Mouse (Mus musculus): Measurements from ENCODE around the gene Nrm. TPM values are rescaled to one million over a fixed set of nuclear protein-coding genes. Genes with fewer than 3 reads are reported as not detected.

Gene Nrm
- 18.2 and 20.3 TPM in 2 replicates for polyA plus RNA-seq (2014; fragmentation: Nextera tagmentation; extraction: Ambion mirVana)

DNA sequence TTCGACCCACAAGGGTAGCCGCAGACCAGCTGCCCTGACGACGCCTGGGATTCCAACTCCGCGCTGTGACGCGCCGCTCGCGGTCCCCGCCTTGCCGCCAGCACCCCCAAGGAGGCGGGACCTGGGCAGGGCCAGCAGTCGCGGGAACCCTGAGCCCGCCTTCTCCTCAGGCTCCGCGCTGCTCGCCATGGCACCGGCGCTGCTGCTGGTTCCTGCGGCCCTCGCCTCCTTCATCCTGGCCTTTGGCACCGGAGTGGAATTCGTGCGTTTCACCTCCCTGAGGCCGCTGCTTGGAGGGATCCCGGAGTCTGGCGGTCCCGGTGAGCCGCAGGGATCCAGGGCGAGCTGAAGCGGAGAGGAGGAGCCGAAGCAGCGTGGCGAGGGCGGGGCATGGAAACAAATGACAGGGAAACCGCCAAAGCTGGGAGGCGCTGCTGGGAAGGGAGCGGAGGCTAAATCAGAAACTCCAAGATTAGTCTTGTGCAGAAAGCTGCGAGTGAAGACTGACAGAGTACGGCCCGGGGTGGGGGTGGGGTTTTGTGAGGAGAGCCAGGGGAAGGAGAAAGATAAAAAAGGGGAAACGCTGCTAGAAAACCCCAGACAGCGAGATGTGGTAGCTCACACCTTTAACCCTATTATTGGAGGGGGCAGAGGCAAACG is at the start of gene Nrm:
Gene Nrm (plus strand): TSS at position 121 of the 660 bp plus-strand sequence.
- peaks cover 25% of the 10 kb centered on the region for H3K36me3 ChIP-seq (replicated peaks; ENCODE audit: control insufficient read depth, insufficient read depth)
- H3K9ac ChIP-seq, result peak within 1 kb of the TSS; percentile 82
- WGBS, result under 1% methylated on average over 47 of the region's 47 CpGs
- H3K4me1 ChIP-seq (replicated peaks; ENCODE audit: control insufficient read depth, insufficient read depth, low read length), result peaks cover 20% of the 10 kb centered on the region
- DNase-seq (ENCODE audit: low spot score) (peak; percentile 84), ATAC-seq (ENCODE audit: low FRiP score) (peak; percentile 89)
- H3K27me3 ChIP-seq (ENCODE audit: control insufficient read depth, insufficient read depth, low read length), result no peaks in the 10 kb centered on the region
- peak within 1 kb of the TSS; percentile 96 for H3K27ac ChIP-seq
- peak within 1 kb of the TSS; percentile 55 for H3K4me2 ChIP-seq (replicated peaks)
- peak within 1 kb of the TSS; percentile 72 for H3K4me3 ChIP-seq (replicated peaks; ENCODE audit: low read length)
- no peaks in the 10 kb centered on the region for H3K9me3 ChIP-seq (ENCODE audit: control insufficient read depth, low read length)

DNA sequence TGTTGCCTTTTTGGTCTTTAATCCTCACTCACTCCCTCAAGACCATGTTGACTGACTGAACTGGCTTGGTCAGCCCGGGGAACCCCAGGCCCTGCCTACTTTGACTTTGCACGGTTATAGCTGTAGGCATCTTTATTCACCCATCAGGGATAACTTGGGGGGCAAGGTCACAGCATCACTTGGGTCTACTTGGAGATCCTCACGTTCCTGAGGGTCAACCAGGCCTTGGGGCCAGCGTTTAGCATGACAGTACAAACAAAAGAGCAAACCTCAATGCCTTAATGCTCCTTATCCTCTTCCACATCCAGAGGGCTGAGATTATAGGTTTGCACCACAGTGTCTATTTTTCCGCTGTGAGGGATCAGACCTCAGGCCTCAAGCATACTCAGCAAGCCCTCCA is 48.8 kb upstream of the Nrm start:
- no peak overlapping the region for H3K27ac ChIP-seq
- 77% methylated on average over 5 of the region's 5 CpGs for WGBS

DNA sequence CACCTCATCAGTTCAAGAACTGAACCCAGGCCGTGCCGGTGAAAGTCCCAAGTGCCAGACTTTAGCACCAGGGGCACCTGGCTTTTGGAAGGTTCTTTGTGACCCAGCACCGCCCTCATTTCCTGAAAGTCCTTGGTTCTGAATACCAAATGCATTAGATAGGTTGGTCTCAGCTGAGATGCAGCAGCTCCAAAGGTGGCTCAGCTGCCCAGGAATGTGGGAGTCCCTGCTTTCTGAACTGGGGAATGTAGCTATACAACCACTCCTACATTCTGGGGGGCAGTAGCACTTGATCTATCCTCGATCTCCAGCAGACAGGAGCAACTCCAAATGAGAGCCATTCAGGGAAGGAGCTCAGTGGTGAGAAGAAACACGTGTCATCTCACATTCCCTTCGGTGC is 48.4 kb upstream of the Nrm start:
- no peak overlapping the region for H3K27ac ChIP-seq
- H3K4me3 ChIP-seq (replicated peaks; ENCODE audit: low read length), result no peak overlapping the region
- no peaks in the 10 kb centered on the region for H3K9me3 ChIP-seq (ENCODE audit: control insufficient read depth, low read length)
- H3K27me3 ChIP-seq (ENCODE audit: control insufficient read depth, insufficient read depth, low read length), result no peaks in the 10 kb centered on the region
- no peak overlapping the region for H3K9ac ChIP-seq
- DNase-seq (ENCODE audit: low spot score) (no peak), ATAC-seq (ENCODE audit: low FRiP score) (no peak)
- no peaks in the 10 kb centered on the region for H3K4me1 ChIP-seq (replicated peaks; ENCODE audit: control insufficient read depth, insufficient read depth, low read length)
- no peaks in the 10 kb centered on the region for H3K36me3 ChIP-seq (replicated peaks; ENCODE audit: control insufficient read depth, insufficient read depth)
- H3K4me2 ChIP-seq (replicated peaks), result no peak overlapping the region
- 72% methylated on average over 6 of the region's 6 CpGs for WGBS

More for the DNA sequence above, 48.8 kb upstream of the Nrm start:
- DNase-seq (ENCODE audit: low spot score) (no peak), ATAC-seq (ENCODE audit: low FRiP score) (no peak)
- Histone ChIP-seq H3K4me3 (replicated peaks; ENCODE audit: low read length) (no peak overlapping the region), H3K9me3 (ENCODE audit: control insufficient read depth, low read length) (no peaks in the 10 kb centered on the region), H3K27me3 (ENCODE audit: control insufficient read depth, insufficient read depth, low read length) (no peaks in the 10 kb centered on the region), H3K9ac (no peak overlapping the region), H3K4me1 (replicated peaks; ENCODE audit: control insufficient read depth, insufficient read depth, low read length) (no peaks in the 10 kb centered on the region), H3K36me3 (replicated peaks; ENCODE audit: control insufficient read depth, insufficient read depth) (no peaks in the 10 kb centered on the region), H3K4me2 (replicated peaks) (no peak overlapping the region)

DNA sequence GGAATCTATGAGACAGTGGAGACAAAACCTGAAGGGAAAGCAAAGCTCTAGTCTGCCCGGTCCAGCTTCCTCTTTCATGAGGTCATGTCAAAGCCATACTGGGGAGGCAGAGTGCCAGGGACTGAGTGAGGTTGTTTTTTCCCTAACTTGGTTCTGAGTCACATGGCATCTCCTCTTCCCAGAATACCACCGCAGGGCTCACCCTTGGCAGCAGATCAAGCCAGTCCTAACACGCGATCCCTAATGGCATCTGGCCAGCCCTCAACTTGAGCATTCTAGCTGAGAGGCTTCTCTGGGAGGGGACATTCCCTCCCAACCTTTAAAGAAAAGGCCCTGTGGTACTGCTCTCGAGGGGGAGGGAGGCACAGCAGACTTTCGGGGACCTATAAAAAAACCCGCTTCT is 47.9 kb upstream of the Nrm start:
- Histone ChIP-seq H3K9me3 (ENCODE audit: control insufficient read depth, low read length) (no peaks in the 10 kb centered on the region), H3K4me1 (replicated peaks; ENCODE audit: control insufficient read depth, insufficient read depth, low read length) (no peaks in the 10 kb centered on the region), H3K27me3 (ENCODE audit: control insufficient read depth, insufficient read depth, low read length) (no peaks in the 10 kb centered on the region), H3K9ac (no peak overlapping the region), H3K27ac (no peak overlapping the region), H3K4me2 (replicated peaks) (no peak overlapping the region), H3K36me3 (replicated peaks; ENCODE audit: control insufficient read depth, insufficient read depth) (no peaks in the 10 kb centered on the region), H3K4me3 (replicated peaks; ENCODE audit: low read length) (no peak overlapping the region)
- peak; percentile 70 for DNase-seq (ENCODE audit: low spot score)
- peak; percentile 57; the same call in 1 of the 2 replicates for ATAC-seq (ENCODE audit: low FRiP score)
- 51% methylated on average over 7 of the region's 7 CpGs for WGBS

GRCm38 (mm10) chr17:35813653-35814052 is 47.5 kb upstream of the Nrm start:
- ATAC-seq (ENCODE audit: low FRiP score), result no peak
- DNase-seq (ENCODE audit: low spot score), result no peak
- Histone ChIP-seq H3K27me3 (ENCODE audit: control insufficient read depth, insufficient read depth, low read length) (no peaks in the 10 kb centered on the region), H3K9ac (no peak overlapping the region), H3K4me1 (replicated peaks; ENCODE audit: control insufficient read depth, insufficient read depth, low read length) (no peaks in the 10 kb centered on the region), H3K4me2 (replicated peaks) (no peak overlapping the region), H3K27ac (no peak overlapping the region), H3K4me3 (replicated peaks; ENCODE audit: low read length) (no peak overlapping the region), H3K9me3 (ENCODE audit: control insufficient read depth, low read length) (no peaks in the 10 kb centered on the region), H3K36me3 (replicated peaks; ENCODE audit: control insufficient read depth, insufficient read depth) (no peaks in the 10 kb centered on the region)
- WGBS, result 80% methylated on average over 7 of the region's 7 CpGs

DNA sequence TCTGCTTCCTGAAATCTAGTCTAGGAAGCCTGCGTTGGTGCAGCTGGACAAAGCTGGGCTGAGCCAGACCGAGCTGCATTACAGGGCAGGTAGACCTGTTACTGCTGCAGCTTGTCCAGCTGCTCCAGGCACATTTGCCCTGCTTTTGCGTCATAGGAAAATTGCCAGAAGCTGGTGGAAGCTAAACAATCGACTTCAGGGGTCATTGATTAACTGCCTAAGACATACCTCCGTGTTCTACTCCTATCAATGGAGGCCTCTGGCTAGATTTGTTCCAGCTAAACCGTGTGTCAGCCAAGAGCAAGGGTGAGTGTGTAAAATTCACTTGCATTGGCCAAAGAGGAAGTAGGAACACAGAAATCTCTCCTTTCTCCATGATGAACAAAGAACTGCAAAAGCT is 46.4 kb upstream of the Nrm start:
- 65% methylated on average over 6 of the region's 6 CpGs for WGBS
- H3K36me3 ChIP-seq (replicated peaks; ENCODE audit: control insufficient read depth, insufficient read depth), result no peaks in the 10 kb centered on the region
- no peak overlapping the region for H3K9ac ChIP-seq
- H3K4me1 ChIP-seq (replicated peaks; ENCODE audit: control insufficient read depth, insufficient read depth, low read length), result no peaks in the 10 kb centered on the region
- no peak overlapping the region for H3K4me3 ChIP-seq (replicated peaks; ENCODE audit: low read length)
- DNase-seq (ENCODE audit: low spot score) (no peak), ATAC-seq (ENCODE audit: low FRiP score) (no peak)
- H3K27ac ChIP-seq, result no peak overlapping the region
- peaks cover 5% of the 10 kb centered on the region for H3K27me3 ChIP-seq (ENCODE audit: control insufficient read depth, insufficient read depth, low read length)
- no peak overlapping the region for H3K4me2 ChIP-seq (replicated peaks)
- H3K9me3 ChIP-seq (ENCODE audit: control insufficient read depth, low read length), result no peaks in the 10 kb centered on the region

DNA sequence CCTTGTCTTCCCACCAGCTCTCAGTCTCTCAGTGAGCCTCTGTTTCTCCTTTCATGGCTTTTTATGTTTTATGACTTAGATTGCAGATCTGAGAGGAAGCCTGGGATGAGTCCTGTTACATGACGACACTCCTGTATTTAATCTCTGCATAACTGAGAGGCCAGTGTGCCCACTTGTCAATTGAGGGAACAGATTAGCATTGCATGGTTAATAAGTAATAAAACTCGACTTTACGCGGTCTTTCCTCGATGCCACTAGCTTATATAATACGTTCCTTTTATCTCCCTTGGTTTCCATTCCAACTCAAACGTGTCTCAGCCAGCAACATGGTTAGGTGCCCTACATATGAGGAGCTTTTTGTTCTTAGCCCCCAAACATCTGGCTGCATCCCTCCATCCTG is 45.3 kb upstream of the Nrm start:
- Histone ChIP-seq H3K4me2 (replicated peaks) (no peak overlapping the region), H3K9ac (no peak overlapping the region), H3K36me3 (replicated peaks; ENCODE audit: control insufficient read depth, insufficient read depth) (no peaks in the 10 kb centered on the region), H3K4me1 (replicated peaks; ENCODE audit: control insufficient read depth, insufficient read depth, low read length) (peaks cover 2% of the 10 kb centered on the region; the same call in 1 of the 2 replicates), H3K9me3 (ENCODE audit: control insufficient read depth, low read length) (no peaks in the 10 kb centered on the region), H3K27ac (no peak overlapping the region), H3K4me3 (replicated peaks; ENCODE audit: low read length) (no peak overlapping the region), H3K27me3 (ENCODE audit: control insufficient read depth, insufficient read depth, low read length) (peaks cover 11% of the 10 kb centered on the region)
- WGBS, result 61% methylated on average over 7 of the region's 7 CpGs
- ATAC-seq (ENCODE audit: low FRiP score) (no peak), DNase-seq (ENCODE audit: low spot score) (no peak)

- no peaks in the 10 kb centered on the region for H3K9me3 ChIP-seq (ENCODE audit: control insufficient read depth, low read length)
- H3K4me3 ChIP-seq (replicated peaks; ENCODE audit: low read length), result no peak overlapping the region
- DNase-seq (ENCODE audit: low spot score) (no peak), ATAC-seq (ENCODE audit: low FRiP score) (no peak)
- H3K4me2 ChIP-seq (replicated peaks), result no peak overlapping the region
- no peak overlapping the region for H3K27ac ChIP-seq
- peaks cover 15% of the 10 kb centered on the region for H3K27me3 ChIP-seq (ENCODE audit: control insufficient read depth, insufficient read depth, low read length)
- WGBS, result 42% methylated on average over 9 of the region's 14 CpGs
- H3K36me3 ChIP-seq (replicated peaks; ENCODE audit: control insufficient read depth, insufficient read depth), result no peaks in the 10 kb centered on the region
- peaks cover 10% of the 10 kb centered on the region; the same call in 1 of the 2 replicates for H3K4me1 ChIP-seq (replicated peaks; ENCODE audit: control insufficient read depth, insufficient read depth, low read length)
- no peak overlapping the region for H3K9ac ChIP-seq
These were observed 44.4 kb upstream of the Nrm start for GRCm38 (mm10) chr17:35816686-35817085.

GRCm38 (mm10) chr17:35817226-35817625 is 43.9 kb upstream of the Nrm start:
- WGBS, result 53% methylated on average over 10 of the region's 10 CpGs
- no peaks in the 10 kb centered on the region for H3K9me3 ChIP-seq (ENCODE audit: control insufficient read depth, low read length)
- no peak overlapping the region for H3K9ac ChIP-seq
- H3K27me3 ChIP-seq (ENCODE audit: control insufficient read depth, insufficient read depth, low read length), result peaks cover 15% of the 10 kb centered on the region
- no peaks in the 10 kb centered on the region for H3K36me3 ChIP-seq (replicated peaks; ENCODE audit: control insufficient read depth, insufficient read depth)
- no peak overlapping the region for H3K4me3 ChIP-seq (replicated peaks; ENCODE audit: low read length)
- no peak overlapping the region for H3K4me2 ChIP-seq (replicated peaks)
- H3K4me1 ChIP-seq (replicated peaks; ENCODE audit: control insufficient read depth, insufficient read depth, low read length), result peaks cover 13% of the 10 kb centered on the region
- DNase-seq (ENCODE audit: low spot score) (no peak), ATAC-seq (ENCODE audit: low FRiP score) (no peak)
- H3K27ac ChIP-seq, result no peak overlapping the region

DNA sequence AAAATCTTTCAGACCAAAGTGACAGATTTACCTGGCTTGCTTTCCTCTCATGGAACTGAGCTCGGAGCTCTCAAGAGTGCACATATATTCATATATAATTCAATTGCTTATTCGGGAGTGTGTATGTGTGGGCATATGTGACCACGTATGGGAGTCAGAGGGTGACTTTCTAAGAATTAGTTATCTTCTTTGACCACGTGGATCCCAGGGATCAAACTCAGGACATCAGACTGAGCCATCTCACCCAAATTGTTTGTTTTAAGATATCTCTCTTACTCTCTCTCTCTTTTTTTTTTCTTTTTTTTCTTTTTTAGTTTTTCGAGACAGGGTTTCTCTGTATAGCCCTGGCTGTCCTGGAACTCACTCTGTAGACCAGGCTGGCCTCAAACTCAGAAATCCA is 41.0 kb upstream of the Nrm start:
- DNase-seq (ENCODE audit: low spot score) (no peak), ATAC-seq (ENCODE audit: low FRiP score) (no peak)
- Histone ChIP-seq H3K9me3 (ENCODE audit: control insufficient read depth, low read length) (no peaks in the 10 kb centered on the region), H3K36me3 (replicated peaks; ENCODE audit: control insufficient read depth, insufficient read depth) (no peaks in the 10 kb centered on the region), H3K27me3 (ENCODE audit: control insufficient read depth, insufficient read depth, low read length) (peaks cover 15% of the 10 kb centered on the region), H3K4me1 (replicated peaks; ENCODE audit: control insufficient read depth, insufficient read depth, low read length) (peaks cover 30% of the 10 kb centered on the region), H3K4me2 (replicated peaks) (no peak overlapping the region), H3K4me3 (replicated peaks; ENCODE audit: low read length) (no peak overlapping the region), H3K27ac (no peak overlapping the region), H3K9ac (no peak overlapping the region)
- 83% methylated on average over 5 of the region's 5 CpGs for WGBS

All from hindbrain, embryonic 14.5 days (tissue).